Mouse (Mus musculus) skeletal muscle tissue, postnatal 0 days (tissue): ENCODE results near the gene Olfr695. TPM values are rescaled to one million over a fixed set of nuclear protein-coding genes. Genes with fewer than 3 reads are reported as not detected.

Experiments used
- polyA plus RNA-seq: library from polyadenylated mRNA; unstranded; fragments of >200 nt; fragmentation: Nextera tagmentation; extraction: Ambion mirVana; gene quantifications from 2 replicates; pipeline ENCODE4 v1.2.1, GENCODE M21; 2015

The Olfr695 gene
- not detected in 2 replicates for polyA plus RNA-seq

GRCm38 (mm10) chr7:106716296-106716695 is at the start of gene Olfr695:
Gene Olfr695 (minus strand): TSS chr7:106716396.

GRCm38 (mm10) chr7:106755297-106755696 is 39.1 kb upstream of the Olfr695 start, which contains the start of gene Olfr698:
Gene Olfr698 (minus strand): TSS chr7:106755397.

GRCm38 (mm10) chr7:106742343-106742742 is 26.1 kb upstream of the Olfr695 start, which contains the start of gene Olfr697:
Gene Olfr697 (minus strand): TSS chr7:106742443.

DNA sequence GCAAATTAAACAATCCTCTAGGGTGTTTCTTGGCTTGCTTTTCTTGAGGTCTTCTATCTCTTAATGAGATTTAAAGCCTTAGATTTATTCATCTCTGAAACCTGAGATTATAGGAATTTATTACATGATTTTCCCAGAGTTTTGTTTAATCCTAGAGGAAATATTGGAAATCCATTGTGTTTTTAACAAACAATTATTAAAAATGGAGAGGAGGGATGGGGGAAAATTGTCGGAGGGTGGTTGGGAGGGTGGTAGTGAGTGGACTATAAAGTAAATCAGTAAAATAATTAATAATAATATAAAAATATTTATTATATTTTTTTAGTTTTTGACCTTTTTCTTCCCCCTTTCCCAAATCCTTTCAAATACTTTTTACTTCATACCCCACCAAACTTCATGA is 24.5 kb downstream of the Olfr695 start, which contains the start of gene Olfr694:
TSS of gene Olfr694 (minus strand) at position 101 of the 400 bp plus-strand sequence.

DNA sequence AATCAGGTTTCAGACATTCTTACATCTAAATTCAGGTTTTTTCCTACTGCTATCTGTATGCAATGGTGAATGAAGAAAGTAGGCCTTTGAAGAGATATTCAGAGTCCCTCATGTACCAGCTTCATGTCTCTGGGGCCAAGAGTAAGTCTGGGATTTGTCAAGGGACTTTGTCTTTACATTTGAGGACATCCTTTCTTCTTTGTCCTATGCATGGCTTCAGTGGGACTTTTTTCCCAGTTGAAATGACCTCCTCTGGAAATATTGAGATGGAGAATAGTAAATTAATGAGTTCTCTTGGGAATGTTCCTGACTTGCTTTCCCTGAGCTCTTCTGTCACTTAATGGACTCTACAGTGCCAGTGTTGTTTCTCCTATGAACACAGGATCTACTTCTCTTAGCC is 35.7 kb downstream of the Olfr695 start, which contains the start of gene Olfr693:
TSS of gene Olfr693 (minus strand) at position 101 of the 400 bp plus-strand sequence.

Other genes with a start within 250 kb of the Olfr695 start
- not detected in 2 replicates for gene Olfr693, start 35.8 kb downstream of the Olfr695 start, polyA plus RNA-seq
- gene Olfr694, start 24.6 kb downstream of the Olfr695 start, polyA plus RNA-seq: not detected in 2 replicates
- gene Olfr697, start 26.0 kb upstream of the Olfr695 start, polyA plus RNA-seq: not detected in 2 replicates
- gene Olfr698, start 39.0 kb upstream of the Olfr695 start, polyA plus RNA-seq: not detected in 2 replicates
- not detected in 2 replicates for gene Olfr699, start 76.8 kb upstream of the Olfr695 start, polyA plus RNA-seq
- not detected in 2 replicates for gene Olfr700, start 92.4 kb upstream of the Olfr695 start, polyA plus RNA-seq
- gene Olfr701, start 97.7 kb upstream of the Olfr695 start, polyA plus RNA-seq: not detected in 2 replicates
- gene Olfr702, start 117.5 kb upstream of the Olfr695 start, polyA plus RNA-seq: not detected in 2 replicates
- gene Olfr703, start 127.0 kb upstream of the Olfr695 start, polyA plus RNA-seq: not detected in 2 replicates
- not detected in 2 replicates for gene Olfr704, start 146.8 kb upstream of the Olfr695 start, polyA plus RNA-seq
- gene Olfr705, start 160.5 kb upstream of the Olfr695 start, polyA plus RNA-seq: not detected in 2 replicates
- gene Olfr706, start 171.8 kb upstream of the Olfr695 start, polyA plus RNA-seq: not detected in 2 replicates
- gene Olfr707, start 184.8 kb upstream of the Olfr695 start, polyA plus RNA-seq: not detected in 2 replicates
- not detected in 2 replicates for gene Olfr1532-ps1, start 191.6 kb upstream of the Olfr695 start, polyA plus RNA-seq
- not detected in 2 replicates for gene Olfr709-ps1, start 215.8 kb upstream of the Olfr695 start, polyA plus RNA-seq
- not detected in 2 replicates for gene Olfr710, start 231.9 kb upstream of the Olfr695 start, polyA plus RNA-seq
- gene Olfr6, start 247.5 kb upstream of the Olfr695 start, polyA plus RNA-seq: not detected in 2 replicates